Mouse (Mus musculus) induced T-regulatory cell, adult 2 months (primary cell): ENCODE data around the gene Gm1113.

Experiments used
- DNase-seq: peaks from one replicate; pipeline ENCODE4 v3.0.0-alpha.2; 2012; ENCODE audit warnings: low read depth

Gm1113 gene

GRCm38 (mm10) chr9:35475394-35475793 lies 42.7 kb downstream of the Gm1113 start:
- DNase-seq, result peak; percentile 39

- no peak for DNase-seq
Observed at GRCm38 (mm10) chr9:35474104-35474724, 43.9 kb downstream of the Gm1113 start.

DNA sequence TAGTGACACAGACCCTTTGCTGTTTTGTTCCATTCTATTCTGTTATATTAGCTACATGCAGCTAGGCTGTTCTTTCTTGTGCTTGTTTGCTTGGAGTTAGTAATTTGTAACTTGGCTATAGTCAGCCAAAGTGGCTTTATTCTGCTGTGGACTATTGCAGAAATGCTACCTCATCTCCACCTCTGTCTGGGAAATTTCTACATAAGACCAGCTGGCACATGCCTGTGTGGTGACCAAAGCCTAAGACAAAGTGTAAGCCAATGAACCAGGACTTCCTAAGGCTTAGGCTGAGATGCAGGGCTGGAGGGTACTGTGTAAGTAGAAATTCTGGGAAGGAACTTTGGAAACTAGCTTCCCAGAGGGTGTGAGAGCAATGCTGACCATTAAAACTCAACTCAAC lies 49.2 kb downstream of the Gm1113 start:
- DNase-seq, result no peak

- no peak for DNase-seq
Observed at GRCm38 (mm10) chr9:35467264-35467817, 50.7 kb downstream of the Gm1113 start.

DNA sequence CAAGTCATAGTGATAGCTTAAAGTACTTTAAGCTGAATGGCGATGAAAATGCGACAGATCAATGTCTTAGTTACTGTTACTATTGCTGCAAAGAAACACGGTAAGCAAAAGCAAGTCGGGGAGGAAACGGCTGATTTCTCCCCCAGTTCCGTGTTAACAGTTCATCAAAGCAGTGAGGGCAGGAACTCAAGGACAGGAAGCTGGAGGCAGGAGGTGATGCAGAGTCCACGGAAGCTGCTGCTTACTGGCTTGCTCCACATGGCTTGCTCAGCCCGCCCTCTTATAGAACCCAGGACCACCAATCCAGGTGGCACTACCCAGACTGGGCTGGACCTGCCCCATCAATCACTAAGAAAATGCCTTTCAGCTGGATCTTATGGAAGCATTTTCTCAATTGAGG lies 58.5 kb downstream of the Gm1113 start:
- DNase-seq, result peak; percentile 52
